Mouse (Mus musculus): ENCODE data around the gene Kctd21. TPM values are rescaled to one million over a fixed set of nuclear protein-coding genes. Genes with fewer than 3 reads are reported as not detected.

Gene Kctd21
- total and polyA plus RNA-seq, 3 experiments = 0.19 to 0.81 (median 0.46) TPM

DNA sequence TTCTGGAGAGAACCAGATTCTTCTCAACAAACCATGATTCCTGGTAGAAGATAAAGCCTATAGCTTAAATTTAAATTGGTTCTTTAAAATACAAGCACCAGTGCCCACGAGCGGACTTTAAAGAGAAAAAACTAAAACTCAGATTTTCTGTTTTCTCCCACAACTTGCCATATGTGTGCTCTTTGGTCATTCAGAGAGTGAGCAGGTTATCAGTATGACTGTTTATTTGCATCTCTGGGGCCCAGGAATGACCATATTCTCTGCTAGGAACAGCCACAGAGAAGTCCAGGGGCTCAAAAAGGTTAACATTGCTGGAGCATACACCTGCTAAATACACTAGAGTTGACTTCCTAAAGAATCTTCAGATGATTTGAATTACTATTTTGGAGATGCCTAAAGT, 33.8 kb upstream of the Kctd21 start:
- H3K9me3 ChIP-seq (replicated peaks; ENCODE audit: low read length) = no peaks in the 10 kb centered on the region
- no peaks in the 10 kb centered on the region for H3K79me2 ChIP-seq (replicated peaks; ENCODE audit: control insufficient read depth, extremely low read depth, insufficient read depth, poor library complexity, severe bottlenecking)
- in situ Hi-C loops (cut with MboI; ENCODE audit: low pct_ligation_motif_present, low pct_unique_long_range_greater_than_20kb, low sequenced_read_pairs) = loop anchor here (10.0 kb wide), 2 partner anchors 213 to 323 kb away; partner anchors contain the start of gene Gab2
- TF ChIP-seq MAZ (IDR thresholded peaks at IDR 0.05; ENCODE audit: low read depth, low read length) (0 out of 2 replicates have a peak, but pooled peaks have one; percentile 67), USF2 (conservative IDR thresholded peaks at IDR 0.05; ENCODE audit: low read depth, low read length) (no peak), MAFK (IDR thresholded peaks at IDR 0.05; ENCODE audit: insufficient replicate concordance, low read length) (peak; percentile 83), USF1 (IDR thresholded peaks at IDR 0.05; ENCODE audit: low read depth, low read length) (no peak), ZKSCAN1 (IDR thresholded peaks at IDR 0.05; ENCODE audit: borderline replicate concordance, low read depth, low read length) (no peak), POLR2AphosphoS2 (IDR thresholded peaks at IDR 0.05; ENCODE audit: low read depth, low read length) (no peak), CTCF (conservative IDR thresholded peaks at IDR 0.05 in 1 of 2, IDR thresholded peaks at IDR 0.05 in 1 of 2; ENCODE audit: low read depth in 2 of 2, low read length in 2 of 2) (no peak), ETS1 (conservative IDR thresholded peaks at IDR 0.05; ENCODE audit: low read depth, low read length) (peak; percentile 63; the same call in 1 of the 2 replicates), TCF12 (IDR thresholded peaks at IDR 0.05; ENCODE audit: low read depth, low read length) (peak; percentile 72; the same call in 1 of the 2 replicates), EP300 (IDR thresholded peaks at IDR 0.05; ENCODE audit: low read length) (peak; percentile 95), E2F4 (IDR thresholded peaks at IDR 0.05; ENCODE audit: insufficient replicate concordance, low read depth, low read length) (no peak), MAX (IDR thresholded peaks at IDR 0.05; ENCODE audit: low read length) (no peak), ZC3H11A (IDR thresholded peaks at IDR 0.05; ENCODE audit: low read depth, low read length) (no peak), CHD1 (IDR thresholded peaks at IDR 0.05; ENCODE audit: low read depth, low read length) (no peak), KAT2A (IDR thresholded peaks at IDR 0.05; ENCODE audit: insufficient replicate concordance, low read length) (no peak), ELF1 (IDR thresholded peaks at IDR 0.05; ENCODE audit: low read depth, low read length) (no peak), RCOR1 (conservative IDR thresholded peaks at IDR 0.05; ENCODE audit: low read depth, low read length) (peak; percentile 96), ZNF384 (IDR thresholded peaks at IDR 0.05; ENCODE audit: low read depth, low read length) (0 out of 2 replicates have a peak, but pooled peaks have one; percentile 32), JUN (IDR thresholded peaks at IDR 0.05; ENCODE audit: insufficient read depth, low read depth, low read length) (peak; percentile 89), NELFE (IDR thresholded peaks at IDR 0.05; ENCODE audit: low read depth, low read length) (no peak), PAX5 (IDR thresholded peaks at IDR 0.05; ENCODE audit: low read length) (no peak), TBP (conservative IDR thresholded peaks at IDR 0.05; ENCODE audit: low read depth, low read length) (no peak), JUND (conservative IDR thresholded peaks at IDR 0.05; ENCODE audit: low read depth, low read length) (peak; percentile 87), GABPA (IDR thresholded peaks at IDR 0.05; ENCODE audit: insufficient replicate concordance, low read depth, low read length) (no peak), CHD2 (IDR thresholded peaks at IDR 0.05; ENCODE audit: low read length) (peak; percentile 66), IRF4 (IDR thresholded peaks at IDR 0.05; ENCODE audit: low read depth, low read length) (peak; percentile 95), SIN3A (IDR thresholded peaks at IDR 0.05; ENCODE audit: low read length) (peak; percentile 63; the same call in 1 of the 2 replicates), MEF2A (IDR thresholded peaks at IDR 0.05; ENCODE audit: borderline replicate concordance, low read depth, low read length) (peak; percentile 74; the same call in 1 of the 2 replicates), NRF1 (IDR thresholded peaks at IDR 0.05; ENCODE audit: low read depth, low read length) (no peak), UBTF (IDR thresholded peaks at IDR 0.05; ENCODE audit: low read depth, low read length) (no peak), POLR2A (IDR thresholded peaks at IDR 0.05; ENCODE audit: low read depth, low read length) (no peak), RAD21 (IDR thresholded peaks at IDR 0.05; ENCODE audit: low read depth, low read length) (no peak), SMC3 (IDR thresholded peaks at IDR 0.05; ENCODE audit: low read depth, low read length) (no peak), ZMIZ1 (IDR thresholded peaks at IDR 0.05; ENCODE audit: low read depth, low read length) (no peak), MXI1 (IDR thresholded peaks at IDR 0.05; ENCODE audit: low read depth, low read length) (no peak), HCFC1 (IDR thresholded peaks at IDR 0.05; ENCODE audit: low read depth, low read length) (no peak), MYC (IDR thresholded peaks at IDR 0.05; ENCODE audit: low read depth, low read length) (peak; percentile 38; the same call in 1 of the 2 replicates), BHLHE40 (IDR thresholded peaks at IDR 0.05; ENCODE audit: low read depth, low read length) (peak; percentile 85)
- no peak overlapping the region for H3K9ac ChIP-seq (ENCODE audit: insufficient read depth, low read depth)
- no peaks in the 10 kb centered on the region for H3K36me3 ChIP-seq (replicated peaks in 1 of 2; ENCODE audit: control insufficient read depth in 1 of 2, insufficient read depth in 1 of 2, low read length in 1 of 2)
- peaks cover 10 to 27% of the 10 kb centered on the region in 2 experiments; a peak in 3 of 4 replicates for H3K4me1 ChIP-seq (ENCODE audit: control insufficient read depth in 1 of 2, insufficient read depth in 2 of 2)
- DNase-seq (ENCODE audit: extremely low read depth) = peak; percentile 17
- H3K4me2 ChIP-seq (ENCODE audit: insufficient read depth, low read depth, poor library complexity, severe bottlenecking) = no peak overlapping the region
- H3K27me3 ChIP-seq (replicated peaks) = no peaks in the 10 kb centered on the region
- dilution Hi-C loops (cut with MboI; ENCODE audit: extremely low pct_ligation_motif_present, extremely low pct_unique_long_range_greater_than_20kb, low sequenced_read_pairs) = no loop called here
- H3K27ac ChIP-seq (ENCODE audit: insufficient read depth, low read depth) = no peak overlapping the region
- no peak overlapping the region for H3K4me3 ChIP-seq (replicated peaks in 1 of 3; ENCODE audit: low read depth in 2 of 3, low read length in 2 of 3, poor library complexity in 1 of 3)
